Mouse (Mus musculus) kidney, adult 2 months (tissue): ENCODE data around the gene Pbld1. TPM values are rescaled to one million over a fixed set of nuclear protein-coding genes. Genes with fewer than 3 reads are reported as not detected.

ENCODE experiments used
- DNase-seq: peaks from one replicate; pipeline ENCODE4 v3.0.0; 2021
- H3K27ac ChIP-seq: fragments of 200-500 bp; 2 replicates; pipeline ENCODE4 v1.5.1; 2012; ENCODE audit warnings: low read depth, low read length, control low read depth, inconsistent platforms; ENCODE audit not compliant: insufficient read depth
- H3K27me3 ChIP-seq: fragments of 200-500 bp; replicated peaks from 2 replicates; pipeline ENCODE4 v1.6.1; 2012; ENCODE audit warnings: mild to moderate bottlenecking, moderate library complexity, low read length, inconsistent platforms; ENCODE audit not compliant: control insufficient read depth, insufficient read depth
- H3K36me3 ChIP-seq: fragments of 200-500 bp; 2 replicates; pipeline ENCODE4 v1.6.1; 2012; ENCODE audit warnings: mild to moderate bottlenecking, moderate library complexity, low read length, inconsistent platforms; ENCODE audit not compliant: control insufficient read depth, insufficient read depth
- H3K4me1 ChIP-seq: fragments of 200-500 bp; 2 replicates; pipeline ENCODE4 v1.6.1; 2011; ENCODE audit warnings: low read length; ENCODE audit not compliant: control insufficient read depth, insufficient read depth
- H3K4me3 ChIP-seq: fragments of 200-500 bp; 2 replicates; pipeline ENCODE4 v1.5.1; 2011; ENCODE audit warnings: mild to moderate bottlenecking, low read depth, low read length, control low read depth; ENCODE audit not compliant: insufficient read depth
- CTCF ChIP-seq: fragments of 200-500 bp; conservative IDR thresholded peaks from 2 replicates; pipeline ENCODE4 v1.5.1; 2011; ENCODE audit warnings: low read depth, mild to moderate bottlenecking, control low read depth, low read length, moderate library complexity, mixed read lengths; ENCODE audit not compliant: insufficient read depth, insufficient read length
- POLR2A ChIP-seq: fragments of 200-500 bp; IDR thresholded peaks from one replicate; pipeline ENCODE4 v1.6.1; 2011; ENCODE audit warnings: low read depth, low read length, control low read depth
- WGBS: fragments of 180-500 bp; shearing (Covaris S2); methylation state at CpG from one replicate; pipeline ENCODE4 v1.1.7; 2018; 5-methylcytosine and 5-hydroxymethylcytosine counted together
- polyA plus RNA-seq: library from polyadenylated mRNA; depleted of rRNA; stranded (reverse); fragments of >200 nt; gene quantifications from 2 replicates; pipeline ENCODE4 v1.2.3, GENCODE M21; 2012

Pbld1 gene
- polyA plus RNA-seq, 1 experiment, result 168 TPM

DNA sequence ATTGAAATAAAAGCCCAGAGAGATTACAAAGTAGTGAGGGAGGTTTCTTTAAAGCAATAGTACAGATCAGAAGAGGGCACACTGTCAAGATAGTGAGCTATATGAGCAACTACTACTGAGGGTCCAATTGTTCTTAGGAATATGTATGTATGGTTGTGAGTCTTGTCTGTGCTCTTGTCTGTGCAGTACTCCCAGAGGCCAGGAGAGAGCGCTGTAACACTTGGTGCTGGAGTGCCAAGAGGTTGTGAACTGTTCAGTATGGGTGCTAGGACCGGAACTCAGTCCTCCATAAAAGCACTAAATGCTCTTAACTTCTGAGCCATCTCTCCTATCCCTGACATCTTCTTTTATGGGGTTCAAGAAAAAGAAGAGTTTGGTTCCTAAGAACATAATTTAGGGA, 5.4 kb upstream of the Pbld1 start:
- WGBS, result 78% methylated on average over 2 of the region's 2 CpGs
- DNase-seq, result no peak
- Histone ChIP-seq H3K36me3 (no peaks in the 10 kb centered on the region), H3K4me1 (peaks cover 4% of the 10 kb centered on the region; the same call in 1 of the 2 replicates), H3K27me3 (no peaks in the 10 kb centered on the region), H3K4me3 (no peak overlapping the region), H3K27ac (no peak overlapping the region)
- TF ChIP-seq CTCF, result peak; percentile 42
- no peak for TF ChIP-seq POLR2A

DNA sequence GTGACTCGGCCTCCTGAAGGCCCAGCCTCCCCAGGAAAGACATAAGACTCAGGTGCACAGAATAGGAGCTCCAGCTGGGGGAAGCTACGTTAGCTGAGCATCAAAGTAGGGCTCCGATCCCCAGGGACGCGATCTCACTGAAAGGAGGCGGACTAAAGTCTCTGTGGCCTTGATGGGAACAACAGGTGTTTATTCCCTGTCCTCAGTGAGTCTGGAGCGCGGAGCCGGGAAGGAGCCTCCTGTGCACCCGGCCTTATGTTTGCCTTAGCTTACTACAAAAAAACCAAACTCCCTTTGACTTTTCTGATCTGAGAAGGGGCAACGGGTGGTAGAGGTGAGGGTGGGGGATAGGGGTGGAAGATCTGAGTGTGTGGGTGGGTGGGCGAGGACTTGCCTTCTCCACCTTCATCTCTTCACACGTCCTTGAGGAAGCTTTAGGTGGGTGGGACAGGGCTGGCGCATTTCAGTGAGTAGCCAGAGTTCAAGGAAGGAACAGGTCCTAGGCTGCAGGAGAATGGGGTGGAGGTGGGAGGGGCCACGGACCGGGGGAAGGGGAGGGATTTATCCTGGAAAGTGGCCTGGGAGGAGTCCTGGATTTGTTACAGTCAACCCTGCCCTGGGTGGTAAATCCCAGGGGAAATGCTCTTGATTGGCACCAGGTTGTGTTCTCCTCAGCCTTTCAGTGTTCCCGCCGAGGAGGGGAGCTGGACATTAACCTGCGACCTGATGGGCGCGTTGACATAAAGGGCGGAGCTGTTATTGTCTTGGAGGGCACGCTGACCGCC, 2.8 kb upstream of the Pbld1 start:
- Histone ChIP-seq H3K4me1 (peaks cover 13% of the 10 kb centered on the region; the same call in 1 of the 2 replicates), H3K27me3 (no peaks in the 10 kb centered on the region), H3K4me3 (no peak overlapping the region), H3K27ac (no peak overlapping the region), H3K36me3 (no peaks in the 10 kb centered on the region)
- no peak for TF ChIP-seq CTCF
- TF ChIP-seq POLR2A, result no peak
- peak; percentile 83 for DNase-seq
- WGBS, result 46% methylated on average over 24 of the region's 24 CpGs

DNA sequence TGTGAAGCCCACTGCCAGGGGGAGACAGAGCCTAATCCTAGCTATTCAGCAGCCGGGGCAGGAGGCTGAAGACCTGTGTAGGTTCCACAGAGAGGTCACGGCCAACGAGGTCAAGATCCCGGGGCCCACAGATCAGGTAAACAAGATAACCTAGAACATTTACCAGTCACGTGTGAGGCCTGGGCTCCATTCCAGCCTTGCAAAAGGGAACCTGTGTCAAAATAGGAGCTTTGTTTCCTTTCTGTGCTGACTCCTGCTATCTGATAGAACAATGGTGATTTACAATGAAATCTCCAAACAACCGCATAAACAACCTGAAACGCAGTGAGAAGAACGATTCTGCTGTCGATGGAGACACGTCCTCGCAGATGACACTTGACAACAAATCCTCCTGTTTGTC, 444 bp downstream of the Pbld1 start:
- Histone ChIP-seq H3K4me1 (peaks cover 13% of the 10 kb centered on the region; the same call in 1 of the 2 replicates), H3K27ac (peak overlapping the region; percentile 97), H3K36me3 (no peaks in the 10 kb centered on the region), H3K27me3 (no peaks in the 10 kb centered on the region), H3K4me3 (no peak overlapping the region)
- 17% methylated on average over 11 of the region's 11 CpGs for WGBS
- DNase-seq, result peak; percentile 91
- TF ChIP-seq CTCF, result no peak
- no peak for TF ChIP-seq POLR2A

DNA sequence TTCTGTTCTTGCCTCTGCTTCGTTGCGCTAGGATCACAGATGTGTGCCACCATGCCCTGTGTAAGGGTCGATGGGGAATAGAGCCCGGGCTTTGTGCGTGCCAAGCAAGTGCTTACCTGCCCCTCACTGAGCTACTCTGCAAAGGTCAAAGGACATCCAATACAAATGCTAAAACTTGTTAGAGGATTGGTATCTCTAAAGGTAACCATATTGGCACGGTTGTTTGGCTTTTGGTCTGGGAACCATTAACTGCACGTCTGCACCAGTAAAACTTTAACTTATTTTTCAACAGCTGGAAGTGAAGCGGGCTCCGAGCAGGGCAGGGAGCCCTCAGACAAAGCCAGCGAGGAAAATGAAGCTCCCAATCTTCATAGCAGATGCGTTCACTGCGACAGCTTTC, 1.3 kb downstream of the Pbld1 start:
- TF ChIP-seq CTCF (no peak), POLR2A (no peak)
- Histone ChIP-seq H3K4me3 (peak overlapping the region; percentile 83), H3K36me3 (no peaks in the 10 kb centered on the region), H3K4me1 (peaks cover 16% of the 10 kb centered on the region; the same call in 1 of the 2 replicates), H3K27ac (peak overlapping the region; percentile 97), H3K27me3 (no peaks in the 10 kb centered on the region)
- 44% methylated on average over 12 of the region's 12 CpGs for WGBS
- DNase-seq, result peak; percentile 86

DNA sequence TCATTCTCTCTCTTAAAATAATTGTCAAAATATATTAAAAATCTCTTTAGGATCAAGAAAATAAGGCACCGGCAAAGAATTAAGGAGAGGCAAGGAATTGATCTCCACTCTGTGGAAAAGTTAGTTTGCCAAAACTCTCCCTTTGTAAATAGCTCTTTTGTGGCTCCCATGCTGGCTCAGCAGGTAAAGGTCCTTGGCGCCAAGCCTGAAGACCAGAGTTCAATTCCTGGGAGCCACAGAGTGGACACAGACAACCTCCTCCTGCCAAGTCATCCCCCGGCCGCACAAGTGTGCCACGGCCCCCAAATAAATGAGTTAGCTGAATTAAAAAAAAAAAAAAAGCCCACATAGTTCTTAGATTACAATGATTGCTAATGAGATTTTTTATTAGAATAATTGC, 2.7 kb downstream of the Pbld1 start:
- Histone ChIP-seq H3K4me1 (peaks cover 13% of the 10 kb centered on the region; the same call in 1 of the 2 replicates), H3K4me3 (peak overlapping the region; percentile 83), H3K27me3 (no peaks in the 10 kb centered on the region), H3K36me3 (no peaks in the 10 kb centered on the region), H3K27ac (peak overlapping the region; percentile 97)
- TF ChIP-seq POLR2A, result no peak
- TF ChIP-seq CTCF, result no peak
- DNase-seq, result peak; percentile 92
- WGBS, result 60% methylated on average over 5 of the region's 5 CpGs

DNA sequence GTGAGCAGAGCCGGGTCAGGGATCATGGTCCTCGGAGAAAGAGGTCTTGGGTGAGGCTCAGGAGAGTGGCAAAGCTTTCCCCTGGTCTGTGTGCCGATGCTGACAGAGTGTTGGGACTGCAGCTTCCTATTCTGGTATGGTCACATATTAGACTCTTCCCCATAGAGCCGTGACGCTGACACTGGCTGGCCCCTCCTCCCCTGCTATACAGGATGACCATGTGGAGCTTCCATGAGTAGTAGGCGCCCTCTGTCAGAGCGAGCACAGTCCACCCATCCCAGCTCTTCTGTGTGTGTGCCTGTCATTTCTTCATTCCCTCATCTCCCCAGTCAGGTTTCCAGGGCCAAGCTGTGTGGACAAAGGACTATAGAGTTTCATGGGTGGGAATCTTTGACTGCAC, 3.4 kb downstream of the Pbld1 start:
- peaks cover 13% of the 10 kb centered on the region; the same call in 1 of the 2 replicates for H3K4me1 ChIP-seq
- peak overlapping the region; percentile 59 for H3K27ac ChIP-seq
- TF ChIP-seq CTCF, result no peak
- TF ChIP-seq POLR2A, result no peak
- peak; percentile 18 for DNase-seq
- no peaks in the 10 kb centered on the region for H3K27me3 ChIP-seq
- H3K36me3 ChIP-seq, result no peaks in the 10 kb centered on the region
- WGBS, result 52% methylated on average over 7 of the region's 7 CpGs
- peak overlapping the region; percentile 62 for H3K4me3 ChIP-seq

DNA sequence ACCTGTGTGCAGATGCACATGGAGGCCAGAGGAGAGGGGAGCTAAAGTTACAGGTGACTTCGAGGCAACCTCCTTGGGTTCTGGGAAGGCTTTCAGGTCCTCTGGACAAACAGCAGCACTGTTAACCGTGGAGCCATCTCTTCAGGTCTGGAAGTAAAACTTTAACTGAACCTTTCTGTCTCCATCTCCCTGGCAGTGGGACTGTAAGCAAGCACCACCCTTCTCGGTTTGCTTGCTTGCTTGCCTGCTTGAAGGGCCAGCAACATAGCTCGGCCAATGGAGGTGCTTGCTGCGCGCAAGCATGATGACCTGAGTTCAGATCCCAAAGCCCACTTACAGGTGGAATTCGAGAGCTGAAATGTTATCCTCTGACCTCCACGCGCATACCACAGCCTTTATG, 4.6 kb downstream of the Pbld1 start:
- peak; percentile 84 for DNase-seq
- peaks cover 13% of the 10 kb centered on the region; the same call in 1 of the 2 replicates for H3K4me1 ChIP-seq
- peak overlapping the region; percentile 32; the same call in 1 of the 2 replicates for H3K27ac ChIP-seq
- TF ChIP-seq CTCF (no peak), POLR2A (no peak)
- no peaks in the 10 kb centered on the region for H3K27me3 ChIP-seq
- 56% methylated on average over 9 of the region's 9 CpGs for WGBS
- no peaks in the 10 kb centered on the region for H3K36me3 ChIP-seq
- peak overlapping the region; percentile 4; the same call in 1 of the 2 replicates for H3K4me3 ChIP-seq
